Mouse (Mus musculus): ENCODE results near the gene Lkaaear1.

- TF ChIP-seq HCFC1 (IDR thresholded peaks at IDR 0.05; ENCODE audit: borderline replicate concordance, insufficient read depth, low read length), result no peak
- TF ChIP-seq CHD2 (IDR thresholded peaks at IDR 0.05; ENCODE audit: low read depth, low read length), result no peak
- no peak for TF ChIP-seq MAFK (IDR thresholded peaks at IDR 0.05; ENCODE audit: insufficient read depth, low read depth, low read length)
- no peak for TF ChIP-seq ZC3H11A (IDR thresholded peaks at IDR 0.05; ENCODE audit: borderline replicate concordance, low read depth, low read length)
Observed at GRCm38 (mm10) chr2:181691571-181691970, 6.7 kb downstream of the Lkaaear1 start.

Data from ES-E14 (cell line).